17 mouse cellular contexts compared by ENCODE assay signal in genomic region chr5:102875628-102876027, GRCm38 (mm10).
DNase-seq lines count a peak whose midpoint lies in the region; ATAC-seq lines count a peak whose summit lies in the region.
"Had no signal": no experiment of that assay in that cellular context is flagged by ENCODE, and none has a peak within 500 bp of the region (broad histone marks: within the 10 kb centered on the region; RNA-seq: fewer than 3 reads in every experiment).

No protein-coding gene starts in this region.

- WGBS in heart, embryonic 13.5 days: 50% methylated on average over 16 of the region's 16 CpGs
- WGBS in heart, embryonic 10.5 days: 54% methylated on average over 16 of the region's 16 CpGs
- WGBS in midbrain, embryonic 15.5 days: 63% methylated on average over 16 of the region's 16 CpGs

- H3K9me3 ChIP-seq in heart, embryonic 13.5 days: no peaks in the 10 kb centered on the region
- no peaks in the 10 kb centered on the region for H3K9me3 ChIP-seq in heart, embryonic 10.5 days
- H3K9me3 ChIP-seq in midbrain, embryonic 15.5 days: no peaks in the 10 kb centered on the region
- H3K9me3 ChIP-seq: embryonic facial prominence, embryonic 12.5 days; forebrain, embryonic 15.5 days; midbrain, embryonic 10.5 days had no signal

- H3K4me2 ChIP-seq in heart, embryonic 13.5 days: peak overlapping the region; percentile 44
- H3K4me2 ChIP-seq in midbrain, embryonic 15.5 days: no peak overlapping the region; the same call in 1 of the 2 replicates
- H3K4me2 ChIP-seq: embryonic facial prominence, embryonic 12.5 days; forebrain, embryonic 15.5 days; liver, embryonic 11.5 days had no signal

- no peaks in the 10 kb centered on the region for H3K36me3 ChIP-seq in heart, embryonic 13.5 days
- no peaks in the 10 kb centered on the region for H3K36me3 ChIP-seq in heart, embryonic 10.5 days
- no peaks in the 10 kb centered on the region for H3K36me3 ChIP-seq in midbrain, embryonic 15.5 days (replicated peaks)
- H3K36me3 ChIP-seq: embryonic facial prominence, embryonic 12.5 days; forebrain, embryonic 15.5 days; midbrain, embryonic 10.5 days had no signal

- no peaks in the 10 kb centered on the region for H3K27me3 ChIP-seq in heart, embryonic 13.5 days (replicated peaks)
- no peaks in the 10 kb centered on the region for H3K27me3 ChIP-seq in heart, embryonic 10.5 days (ENCODE audit: insufficient read depth, poor library complexity, severe bottlenecking)
- H3K27me3 ChIP-seq in midbrain, embryonic 15.5 days (replicated peaks): no peaks in the 10 kb centered on the region
- H3K27me3 ChIP-seq: embryonic facial prominence, embryonic 12.5 days; forebrain, embryonic 15.5 days had no signal

- H3K4me3 ChIP-seq in heart, embryonic 13.5 days: no peak overlapping the region
- no peak overlapping the region for H3K4me3 ChIP-seq in heart, embryonic 10.5 days
- H3K4me3 ChIP-seq in midbrain, embryonic 15.5 days: no peak overlapping the region
- H3K4me3 ChIP-seq: embryonic facial prominence, embryonic 12.5 days; forebrain, embryonic 15.5 days; midbrain, embryonic 10.5 days; myocyte had no signal

- no peak for ATAC-seq in heart, embryonic 13.5 days (ENCODE audit: extremely low read depth, insufficient number of reproducible peaks, low FRiP score, low TSS enrichment)
- peak; percentile 47 for ATAC-seq in activated CD4-positive, CD25-positive, alpha-beta regulatory T cell, adult 4 months
- ATAC-seq in megakaryocyte, adult 5-6 weeks (ENCODE audit: poor library complexity, severe bottlenecking): peak; percentile 77
- no peak for ATAC-seq in midbrain, embryonic 15.5 days (replicated peaks)

- H3K4me1 ChIP-seq in heart, embryonic 13.5 days: 0 out of 2 replicates have a peak, but pooled peaks cover 3% of the 10 kb centered on the region
- no peaks in the 10 kb centered on the region for H3K4me1 ChIP-seq in heart, embryonic 10.5 days
- 0 out of 2 replicates have a peak, but pooled peaks cover 4% of the 10 kb centered on the region for H3K4me1 ChIP-seq in midbrain, embryonic 15.5 days
- H3K4me1 ChIP-seq: forebrain, embryonic 15.5 days; midbrain, embryonic 10.5 days had no signal

- no peak for DNase-seq in heart, embryonic 10.5 days (ENCODE audit: low spot score)
- peak; percentile 20 for DNase-seq in CD4-positive, CD25-positive, alpha-beta regulatory T cell, adult 2 months (ENCODE audit: low read depth, low spot score)
- DNase-seq in ovary, adult 18-20 months (ENCODE audit: low spot score): no peak
- DNase-seq: cerebellum, adult 9-11 months; gastrocnemius, postnatal 10 days; kidney, adult 8-10 months; right cerebral cortex, postnatal 4 days; thymus, postnatal 36 days had no signal

- no peak overlapping the region for H3K9ac ChIP-seq in heart, embryonic 13.5 days
- H3K9ac ChIP-seq in midbrain, embryonic 15.5 days: no peak overlapping the region
- H3K9ac ChIP-seq: embryonic facial prominence, embryonic 12.5 days; forebrain, embryonic 15.5 days had no signal

- no peak overlapping the region for H3K27ac ChIP-seq in heart, embryonic 13.5 days (replicated peaks)
- no peak overlapping the region for H3K27ac ChIP-seq in heart, embryonic 10.5 days
- H3K27ac ChIP-seq in midbrain, embryonic 15.5 days: no peak overlapping the region
- H3K27ac ChIP-seq: embryonic facial prominence, embryonic 12.5 days; forebrain, embryonic 15.5 days; midbrain, embryonic 10.5 days had no signal

Comparison
In these comparisons a context has a peak if more than half of its experiments do, and no peak if none do; other contexts are left out.
1. ATAC-seq: peak in activated CD4-positive, CD25-positive, alpha-beta regulatory T cell, adult 4 months (single experiment) and megakaryocyte, adult 5-6 weeks (single experiment); none in heart, embryonic 13.5 days (single experiment) and midbrain, embryonic 15.5 days (single experiment).